Mouse (Mus musculus): ENCODE results near the gene Zfp444.
"Not testable (repeated sequence)": the region's sequence is repeated elsewhere in the genome, so short reads cannot be mapped to it uniquely, and the experiment has no call there.

Gene Zfp444

GRCm38 (mm10) chr7:6214691-6215090, 42.7 kb downstream of the Zfp444 start:
- DNase-seq (ENCODE audit: low read depth): not testable (repeated sequence)

GRCm38 (mm10) chr7:6220147-6220546, 48.1 kb downstream of the Zfp444 start:
- no peak for DNase-seq (ENCODE audit: low read depth)

- no peak for DNase-seq (ENCODE audit: low read depth)
These were observed 50.0 kb downstream of the Zfp444 start, which contains the start of gene Zscan5b for GRCm38 (mm10) chr7:6221978-6222377. Zscan5b (plus strand) TSS chr7:6222278.

DNA sequence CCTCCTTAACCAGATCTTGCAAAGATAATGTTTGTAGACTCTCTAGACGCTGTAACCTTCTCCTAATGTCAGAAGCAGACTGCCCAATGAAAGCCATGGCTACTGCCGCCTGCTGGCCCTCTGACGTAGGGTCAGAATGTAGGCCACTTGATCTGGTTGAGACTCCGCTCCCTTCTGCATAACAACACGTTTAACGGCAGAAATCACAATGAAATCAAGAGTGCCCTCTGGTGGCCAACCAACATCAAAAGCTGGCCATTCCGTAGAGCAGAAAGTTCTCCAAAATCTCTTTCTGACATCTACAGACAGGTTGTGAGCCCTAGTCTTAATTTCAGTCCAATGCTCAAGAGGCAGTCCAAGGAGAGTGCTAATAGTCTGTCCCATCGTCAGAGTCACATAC, 56.5 kb downstream of the Zfp444 start:
- peak; percentile 52 for DNase-seq (ENCODE audit: low read depth)

DNA sequence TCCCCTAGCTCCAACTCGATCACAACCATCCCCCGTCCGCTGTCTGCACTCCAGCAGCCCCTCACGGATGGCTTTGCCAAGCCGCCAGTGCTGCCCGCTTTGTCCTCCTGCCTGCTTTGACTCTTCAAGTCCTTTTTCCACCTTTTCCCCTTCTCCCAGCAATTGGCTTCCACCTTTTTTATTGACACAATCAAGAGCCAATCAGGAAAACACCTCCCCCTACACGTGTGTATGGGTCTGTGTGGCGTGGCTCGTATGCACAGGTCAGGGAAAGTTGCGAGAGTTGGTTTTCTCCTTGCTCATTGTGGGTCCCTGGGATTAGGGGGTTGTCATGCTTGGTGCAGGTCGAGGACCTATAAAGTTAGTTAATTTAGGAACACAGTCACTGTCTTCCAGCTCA, 67.8 kb downstream of the Zfp444 start:
- DNase-seq (ENCODE audit: low read depth): no peak

GRCm38 (mm10) chr7:6240841-6241425, 68.9 kb downstream of the Zfp444 start:
- DNase-seq (ENCODE audit: low read depth): peak; percentile 71

All from NIH3T3 (cell line).